Mouse (Mus musculus): ENCODE measurements around the gene Btg3. TPM values are rescaled to one million over a fixed set of nuclear protein-coding genes. Genes with fewer than 3 reads are reported as not detected.

Btg3 gene
- polyA plus RNA-seq, 1 experiment from 2014 or later, result 209 TPM

GRCm38 (mm10) chr16:78321559-78321958 lies 55.4 kb downstream of the Btg3 start:
- Histone ChIP-seq H3K4me1 (ENCODE audit: insufficient read depth, low read depth, low read length) (peaks cover 3% of the 10 kb centered on the region; the same call in 1 of the 2 replicates), H3K9me3 (ENCODE audit: low read length) (no peaks in the 10 kb centered on the region), H3K9ac (replicated peaks; ENCODE audit: low read depth) (no peak overlapping the region), H3K4me2 (replicated peaks; ENCODE audit: low read depth, low read length) (no peak overlapping the region), H3K36me3 (ENCODE audit: insufficient read depth, low read length) (no peaks in the 10 kb centered on the region), H3K27ac (ENCODE audit: low read length) (no peak overlapping the region), H3K4me3 (ENCODE audit: low read depth, low read length) (no peak overlapping the region), H3K27me3 (replicated peaks; ENCODE audit: insufficient read depth, low read length) (no peaks in the 10 kb centered on the region)
- WGBS, result 17% methylated on average over 7 of the region's 7 CpGs
- no peak for DNase-seq (ENCODE audit: low spot score)
- ATAC-seq, result no peak
- TF ChIP-seq CTCF (IDR thresholded peaks at IDR 0.05) (no peak), EP300 (IDR thresholded peaks at IDR 0.05) (no peak)

GRCm38 (mm10) chr16:78319711-78320110 lies 57.3 kb downstream of the Btg3 start:
- Histone ChIP-seq H3K4me1 (ENCODE audit: insufficient read depth, low read depth, low read length) (peaks cover 3% of the 10 kb centered on the region; the same call in 1 of the 2 replicates), H3K27me3 (replicated peaks; ENCODE audit: insufficient read depth, low read length) (no peaks in the 10 kb centered on the region), H3K4me2 (replicated peaks; ENCODE audit: low read depth, low read length) (no peak overlapping the region), H3K4me3 (ENCODE audit: low read depth, low read length) (no peak overlapping the region), H3K9ac (replicated peaks; ENCODE audit: low read depth) (no peak overlapping the region), H3K27ac (ENCODE audit: low read length) (no peak overlapping the region), H3K36me3 (ENCODE audit: insufficient read depth, low read length) (no peaks in the 10 kb centered on the region), H3K9me3 (ENCODE audit: low read length) (no peaks in the 10 kb centered on the region)
- DNase-seq (ENCODE audit: low spot score) (no peak), ATAC-seq (no peak)
- 65% methylated on average over 7 of the region's 7 CpGs for WGBS
- no peak for TF ChIP-seq CTCF (IDR thresholded peaks at IDR 0.05)
- TF ChIP-seq EP300 (IDR thresholded peaks at IDR 0.05), result no peak

GRCm38 (mm10) chr16:78317960-78318359 lies 59.0 kb downstream of the Btg3 start:
- H3K27ac ChIP-seq (ENCODE audit: low read length), result no peak overlapping the region
- no peak overlapping the region for H3K4me2 ChIP-seq (replicated peaks; ENCODE audit: low read depth, low read length)
- no peaks in the 10 kb centered on the region for H3K27me3 ChIP-seq (replicated peaks; ENCODE audit: insufficient read depth, low read length)
- no peaks in the 10 kb centered on the region for H3K9me3 ChIP-seq (ENCODE audit: low read length)
- 25% methylated on average over 7 of the region's 7 CpGs for WGBS
- no peaks in the 10 kb centered on the region for H3K36me3 ChIP-seq (ENCODE audit: insufficient read depth, low read length)
- H3K4me1 ChIP-seq (ENCODE audit: insufficient read depth, low read depth, low read length), result peaks cover 8% of the 10 kb centered on the region; the same call in 1 of the 2 replicates
- TF ChIP-seq CTCF (IDR thresholded peaks at IDR 0.05), result no peak
- DNase-seq (ENCODE audit: low spot score) (peak; percentile 71), ATAC-seq (peak; percentile 73)
- H3K9ac ChIP-seq (replicated peaks; ENCODE audit: low read depth), result no peak overlapping the region
- no peak overlapping the region for H3K4me3 ChIP-seq (ENCODE audit: low read depth, low read length)

- H3K4me2 ChIP-seq (replicated peaks; ENCODE audit: low read depth, low read length), result no peak overlapping the region
- H3K4me1 ChIP-seq (ENCODE audit: insufficient read depth, low read depth, low read length), result peaks cover 6% of the 10 kb centered on the region; the same call in 1 of the 2 replicates
- ATAC-seq (peak; percentile 55; the same call in 1 of the 2 replicates), DNase-seq (ENCODE audit: low spot score) (peak; percentile 60)
- H3K9ac ChIP-seq (replicated peaks; ENCODE audit: low read depth), result no peak overlapping the region
- TF ChIP-seq EP300 (IDR thresholded peaks at IDR 0.05), result no peak
- peak; percentile 87 for TF ChIP-seq CTCF (IDR thresholded peaks at IDR 0.05)
- no peak overlapping the region for H3K27ac ChIP-seq (ENCODE audit: low read length)
- H3K27me3 ChIP-seq (replicated peaks; ENCODE audit: insufficient read depth, low read length), result no peaks in the 10 kb centered on the region
- no peak overlapping the region for H3K4me3 ChIP-seq (ENCODE audit: low read depth, low read length)
- no peaks in the 10 kb centered on the region for H3K36me3 ChIP-seq (ENCODE audit: insufficient read depth, low read length)
- no peaks in the 10 kb centered on the region for H3K9me3 ChIP-seq (ENCODE audit: low read length)
- 84% methylated on average over 9 of the region's 9 CpGs for WGBS
Measured at GRCm38 (mm10) chr16:78316849-78317248, 60.1 kb downstream of the Btg3 start.

GRCm38 (mm10) chr16:78314026-78314425 lies 63.0 kb downstream of the Btg3 start:
- ATAC-seq, result no peak
- DNase-seq (ENCODE audit: low spot score), result no peak
- no peak overlapping the region for H3K4me2 ChIP-seq (replicated peaks; ENCODE audit: low read depth, low read length)
- no peaks in the 10 kb centered on the region for H3K9me3 ChIP-seq (ENCODE audit: low read length)
- no peak overlapping the region for H3K27ac ChIP-seq (ENCODE audit: low read length)
- H3K4me1 ChIP-seq (ENCODE audit: insufficient read depth, low read depth, low read length), result peaks cover 5% of the 10 kb centered on the region; the same call in 1 of the 2 replicates
- H3K36me3 ChIP-seq (ENCODE audit: insufficient read depth, low read length), result no peaks in the 10 kb centered on the region
- no peak overlapping the region for H3K4me3 ChIP-seq (ENCODE audit: low read depth, low read length)
- H3K9ac ChIP-seq (replicated peaks; ENCODE audit: low read depth), result no peak overlapping the region
- TF ChIP-seq EP300 (IDR thresholded peaks at IDR 0.05), result no peak
- TF ChIP-seq CTCF (IDR thresholded peaks at IDR 0.05), result no peak
- no peaks in the 10 kb centered on the region for H3K27me3 ChIP-seq (replicated peaks; ENCODE audit: insufficient read depth, low read length)
- WGBS, result 70% methylated on average over 6 of the region's 6 CpGs

- no peaks in the 10 kb centered on the region for H3K9me3 ChIP-seq (ENCODE audit: low read length)
- H3K27ac ChIP-seq (ENCODE audit: low read length), result no peak overlapping the region
- no peak overlapping the region for H3K4me3 ChIP-seq (ENCODE audit: low read depth, low read length)
- ATAC-seq (no peak), DNase-seq (ENCODE audit: low spot score) (no peak)
- no peaks in the 10 kb centered on the region for H3K27me3 ChIP-seq (replicated peaks; ENCODE audit: insufficient read depth, low read length)
- 51% methylated on average over 16 of the region's 16 CpGs for WGBS
- H3K4me2 ChIP-seq (replicated peaks; ENCODE audit: low read depth, low read length), result no peak overlapping the region
- H3K36me3 ChIP-seq (ENCODE audit: insufficient read depth, low read length), result no peaks in the 10 kb centered on the region
- no peak overlapping the region for H3K9ac ChIP-seq (replicated peaks; ENCODE audit: low read depth)
- H3K4me1 ChIP-seq (ENCODE audit: insufficient read depth, low read depth, low read length), result peaks cover 5% of the 10 kb centered on the region; the same call in 1 of the 2 replicates
- no peak for TF ChIP-seq EP300 (IDR thresholded peaks at IDR 0.05)
- TF ChIP-seq CTCF (IDR thresholded peaks at IDR 0.05), result 0 out of 2 replicates have a peak, but pooled peaks have one; percentile 1
Measured at GRCm38 (mm10) chr16:78313135-78313887, 63.7 kb downstream of the Btg3 start.

Measured in lung, postnatal 0 days (tissue).